ENCODE assay signal across 9 mouse cellular contexts in the genomic region with DNA sequence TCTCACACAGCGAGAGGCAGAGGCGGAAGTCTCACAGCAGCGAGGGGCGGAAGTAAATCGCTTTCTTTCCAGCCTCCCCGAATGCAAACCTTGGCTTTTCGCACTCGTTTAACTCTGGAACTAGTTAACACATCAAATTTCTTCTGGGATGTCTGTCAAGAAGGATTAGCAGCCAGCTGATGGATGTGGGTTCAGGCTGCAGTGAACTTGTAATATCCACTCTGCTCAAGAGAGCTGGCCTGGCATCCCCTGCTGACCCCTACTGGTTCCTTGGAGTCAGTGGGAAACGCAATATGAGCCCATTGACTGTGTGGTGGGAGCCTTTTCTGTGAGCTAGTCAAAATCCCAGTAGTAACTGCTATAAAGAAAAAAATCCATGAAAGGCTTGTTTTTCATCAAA.
DNase-seq lines count a peak whose midpoint lies in the region; ATAC-seq and TF ChIP-seq lines count a peak whose summit lies in the region.
"Had no signal": no experiment of that assay in that cellular context is flagged by ENCODE, and none has a peak within 500 bp of the region (broad histone marks: within the 10 kb centered on the region; RNA-seq: fewer than 3 reads in every experiment).

No protein-coding gene starts in this region.

- peak overlapping the region; percentile 23; the same call in 1 of the 2 replicates for H3K4me3 ChIP-seq in layer of hippocampus, adult 2 months
- no peak overlapping the region for H3K4me3 ChIP-seq in forebrain, embryonic 14.5 days (ENCODE audit: low read depth, low read length)
- H3K4me3 ChIP-seq in limb, embryonic 15.5 days, result peak overlapping the region; percentile 21
- peak overlapping the region; percentile 17; the same call in 1 of the 2 replicates for H3K4me3 ChIP-seq in stomach, embryonic 14.5 days (ENCODE audit: low read depth, low read length)
- H3K4me3 ChIP-seq: liver, embryonic 13.5 days had no signal

- H3K4me2 ChIP-seq in forebrain, embryonic 14.5 days (ENCODE audit: low read length), result peak overlapping the region; percentile 32
- H3K4me2 ChIP-seq in limb, embryonic 15.5 days, result peak overlapping the region; percentile 39
- H3K4me2 ChIP-seq in stomach, embryonic 14.5 days (replicated peaks; ENCODE audit: low read depth, low read length), result peak overlapping the region; percentile 47
- H3K4me2 ChIP-seq: liver, embryonic 13.5 days had no signal

- no peaks in the 10 kb centered on the region for H3K9me3 ChIP-seq in forebrain, embryonic 14.5 days (replicated peaks; ENCODE audit: control insufficient read depth, low read length)
- no peaks in the 10 kb centered on the region for H3K9me3 ChIP-seq in limb, embryonic 15.5 days
- no peaks in the 10 kb centered on the region for H3K9me3 ChIP-seq in stomach, embryonic 14.5 days (ENCODE audit: control insufficient read depth, low read depth, low read length)
- H3K9me3 ChIP-seq: liver, embryonic 13.5 days had no signal

- whole genome bisulfite sequencing in forebrain, embryonic 14.5 days, result 27% methylated on average over 9 of the region's 9 CpGs
- 6% methylated on average over 9 of the region's 9 CpGs for whole genome bisulfite sequencing in limb, embryonic 15.5 days
- WGBS in stomach, embryonic 14.5 days, result 13% methylated on average over 9 of the region's 9 CpGs

- H3K9ac ChIP-seq in forebrain, embryonic 14.5 days (ENCODE audit: low read length), result 0 out of 2 replicates have a peak overlapping the region, but pooled peaks have one; percentile 21
- H3K9ac ChIP-seq in limb, embryonic 15.5 days, result no peak overlapping the region
- no peak overlapping the region; the same call in 1 of the 2 replicates for H3K9ac ChIP-seq in stomach, embryonic 14.5 days (replicated peaks; ENCODE audit: low read depth, low read length)
- H3K9ac ChIP-seq: liver, embryonic 13.5 days had no signal

- 0 out of 2 replicates have a peak, but pooled peaks have one; percentile 29 for ATAC-seq in forebrain, embryonic 14.5 days
- ATAC-seq in limb, embryonic 15.5 days (ENCODE audit: insufficient number of reproducible peaks, low FRiP score, low TSS enrichment, low read depth), result no peak
- no peak for ATAC-seq in stomach, embryonic 14.5 days (ENCODE audit: insufficient number of reproducible peaks, insufficient read depth, low FRiP score, low read depth)

- H3K36me3 ChIP-seq in forebrain, embryonic 14.5 days (ENCODE audit: control insufficient read depth, insufficient read depth, low read length), result no peaks in the 10 kb centered on the region
- no peaks in the 10 kb centered on the region for H3K36me3 ChIP-seq in limb, embryonic 15.5 days
- H3K36me3 ChIP-seq in stomach, embryonic 14.5 days (ENCODE audit: control insufficient read depth, insufficient read depth, low read length), result no peaks in the 10 kb centered on the region
- H3K36me3 ChIP-seq: liver, embryonic 13.5 days had no signal

- H3K27me3 ChIP-seq in forebrain, embryonic 14.5 days (replicated peaks; ENCODE audit: control insufficient read depth, insufficient read depth, low read length), result no peaks in the 10 kb centered on the region
- H3K27me3 ChIP-seq in limb, embryonic 15.5 days, result peaks cover 10% of the 10 kb centered on the region; the same call in 1 of the 2 replicates
- no peaks in the 10 kb centered on the region for H3K27me3 ChIP-seq in stomach, embryonic 14.5 days (ENCODE audit: control insufficient read depth, insufficient read depth, low read length)

- TF ChIP-seq CTCF in layer of hippocampus, adult 2 months (conservative IDR thresholded peaks at IDR 0.05), result peak; percentile 66

- no peak overlapping the region for H3K27ac ChIP-seq in layer of hippocampus, adult 2 months
- no peak overlapping the region for H3K27ac ChIP-seq in forebrain, embryonic 14.5 days (ENCODE audit: low read depth, low read length)
- no peak overlapping the region for H3K27ac ChIP-seq in limb, embryonic 15.5 days
- no peak overlapping the region for H3K27ac ChIP-seq in stomach, embryonic 14.5 days (ENCODE audit: low read length)
- H3K27ac ChIP-seq: liver, embryonic 13.5 days had no signal

- H3K4me1 ChIP-seq in forebrain, embryonic 14.5 days (ENCODE audit: control insufficient read depth, insufficient read depth, low read length), result 0 out of 2 replicates have a peak, but pooled peaks cover 5% of the 10 kb centered on the region
- peaks cover 12% of the 10 kb centered on the region; the same call in 1 of the 2 replicates for H3K4me1 ChIP-seq in limb, embryonic 15.5 days
- no peaks in the 10 kb centered on the region for H3K4me1 ChIP-seq in stomach, embryonic 14.5 days (ENCODE audit: control insufficient read depth, insufficient read depth, low read length)
- H3K4me1 ChIP-seq: liver, embryonic 13.5 days had no signal

- DNase-seq in layer of hippocampus, adult 2 months (ENCODE audit: low spot score in 2 of 2), result no peak
- no peak for DNase-seq in layer of hippocampus, adult 18-20 months (ENCODE audit: low spot score in 2 of 2)
- peak; percentile 39 for DNase-seq in forebrain, embryonic 14.5 days (ENCODE audit: low spot score)
- no peak for DNase-seq in right cerebral cortex, postnatal 36 days (ENCODE audit: low spot score in 2 of 2)
- no peak for DNase-seq in left cerebral cortex, adult 8-10 months (ENCODE audit: low spot score in 2 of 2)
- DNase-seq in layer of hippocampus, adult 11-12 months (ENCODE audit: low spot score), result no peak
- DNase-seq: liver, embryonic 13.5 days had no signal
